Mouse (Mus musculus): ENCODE measurements around the gene Gm42688.
A peak's percentile ranks its signal among the peaks of the same experiment; 100 is the strongest.

Gm42688 gene

GRCm38 (mm10) chr6:83140044-83140443, 38.6 kb downstream of the Gm42688 start:
- DNase-seq (ENCODE audit: low spot score) = no peak

DNA sequence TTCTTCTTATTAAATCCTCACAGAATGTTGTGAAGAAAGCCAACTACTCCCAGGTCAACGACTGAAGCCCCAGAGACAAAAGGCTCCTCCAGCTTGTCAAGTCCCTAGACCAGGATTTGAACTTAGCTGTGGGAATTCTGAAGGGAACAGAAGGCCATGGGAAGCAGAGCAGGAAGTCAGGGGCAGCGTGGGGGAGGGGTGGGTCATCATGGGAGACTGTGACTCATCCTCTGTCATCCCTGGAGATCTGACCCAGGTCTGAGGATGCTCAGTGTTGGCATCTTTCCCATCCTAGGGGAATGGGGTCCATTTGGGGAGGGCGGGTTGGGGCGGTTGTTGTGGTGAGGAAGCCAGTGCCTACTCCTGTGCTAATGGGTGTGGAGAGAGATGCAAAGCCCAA, 40.2 kb downstream of the Gm42688 start:
- DNase-seq (ENCODE audit: low spot score) = no peak

DNA sequence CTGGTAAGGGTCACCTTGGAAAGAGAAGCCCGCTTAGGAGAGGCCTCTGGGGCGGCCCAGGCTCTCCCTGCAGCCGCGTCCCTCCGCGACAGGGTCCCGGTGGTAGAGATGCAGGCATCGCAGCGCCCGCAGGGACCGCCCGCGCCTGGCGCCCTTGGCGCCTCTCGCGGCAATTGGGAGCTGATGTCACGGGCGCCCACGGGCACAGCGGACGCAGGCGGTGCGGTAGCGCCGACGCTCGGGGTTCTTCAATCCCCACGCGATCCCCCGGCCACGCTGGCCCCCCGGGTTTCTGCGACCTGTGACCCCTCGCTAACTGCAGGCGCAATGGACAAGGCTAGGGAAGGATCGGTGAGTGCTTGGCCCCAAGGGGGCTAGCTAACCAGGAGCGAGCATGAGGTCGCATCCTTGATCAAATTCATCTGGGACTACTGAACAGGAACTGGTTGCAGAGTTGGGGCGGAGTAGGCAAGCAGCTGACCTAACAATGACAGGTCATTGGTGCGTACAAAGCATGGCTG, 40.9 kb downstream of the Gm42688 start:
- no peak for DNase-seq (ENCODE audit: low spot score)

DNA sequence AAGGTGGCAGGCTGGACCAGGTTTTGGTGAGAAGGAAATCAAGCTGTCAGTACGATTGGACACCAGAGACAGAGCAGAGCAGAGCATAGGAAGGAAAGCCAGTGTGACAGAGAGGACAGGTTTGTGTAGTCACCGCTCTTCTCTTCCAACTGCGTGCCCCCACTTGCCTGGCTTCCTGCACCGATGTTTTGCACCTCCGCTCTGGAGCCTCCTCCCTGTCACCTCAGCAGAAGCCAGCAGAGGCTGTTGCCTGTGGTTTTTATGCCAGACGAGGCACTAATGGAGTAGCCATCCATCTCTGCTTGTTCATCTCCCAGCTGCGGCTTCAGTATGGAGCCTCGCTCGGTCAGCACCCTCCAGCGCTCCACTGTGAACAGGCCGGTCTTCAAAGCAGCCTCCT, 41.5 kb downstream of the Gm42688 start:
- DNase-seq (ENCODE audit: low spot score) = no peak

- no peak for DNase-seq (ENCODE audit: low spot score)
Measured at GRCm38 (mm10) chr6:83145209-83145608, 43.8 kb downstream of the Gm42688 start.

- DNase-seq (ENCODE audit: low spot score) = no peak
Measured at GRCm38 (mm10) chr6:83145805-83146204, 44.4 kb downstream of the Gm42688 start.

- no peak for DNase-seq (ENCODE audit: low spot score)
Measured at GRCm38 (mm10) chr6:83147280-83147679, 45.9 kb downstream of the Gm42688 start.

DNA sequence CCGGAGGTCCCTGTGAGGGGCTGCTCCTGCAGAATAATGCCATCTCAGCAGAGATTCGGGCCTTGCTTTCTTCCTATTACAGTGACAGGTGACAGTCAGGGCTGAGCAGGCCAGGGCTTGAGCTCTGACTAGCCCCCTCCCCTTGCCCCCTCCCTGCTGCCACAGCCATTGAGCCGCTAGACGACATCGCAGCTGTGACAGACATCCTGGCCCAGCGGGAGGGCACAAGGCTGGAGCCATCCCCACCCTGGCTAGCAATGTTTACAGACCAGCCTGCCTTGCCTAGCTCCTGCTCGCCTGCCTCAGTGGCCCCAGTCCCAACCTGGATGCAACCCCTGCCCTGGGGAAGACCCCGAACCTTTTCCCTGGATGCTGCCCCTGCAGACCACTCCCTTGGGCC, 50.3 kb downstream of the Gm42688 start:
- DNase-seq (ENCODE audit: low spot score) = no peak

DNA sequence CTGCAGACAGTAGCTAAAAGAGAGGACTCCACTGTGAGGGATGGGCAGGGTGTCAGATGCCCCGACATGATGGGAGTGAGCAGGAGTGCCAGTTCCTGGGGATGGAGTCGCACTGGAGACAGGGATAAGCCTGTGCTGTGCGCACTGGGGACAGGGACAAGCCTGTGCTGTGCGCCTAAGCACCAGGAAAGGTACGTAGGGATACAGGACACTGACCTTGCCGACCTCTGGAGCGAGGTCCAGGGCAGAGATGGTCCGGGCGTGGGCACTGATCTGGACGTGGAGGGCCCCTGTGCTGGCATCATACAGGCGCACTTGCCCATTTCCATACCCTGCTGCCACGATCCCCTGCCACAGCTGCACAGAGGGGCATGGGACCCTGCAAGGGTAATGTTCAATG, 51.6 kb downstream of the Gm42688 start:
- no peak for DNase-seq (ENCODE audit: low spot score)

DNA sequence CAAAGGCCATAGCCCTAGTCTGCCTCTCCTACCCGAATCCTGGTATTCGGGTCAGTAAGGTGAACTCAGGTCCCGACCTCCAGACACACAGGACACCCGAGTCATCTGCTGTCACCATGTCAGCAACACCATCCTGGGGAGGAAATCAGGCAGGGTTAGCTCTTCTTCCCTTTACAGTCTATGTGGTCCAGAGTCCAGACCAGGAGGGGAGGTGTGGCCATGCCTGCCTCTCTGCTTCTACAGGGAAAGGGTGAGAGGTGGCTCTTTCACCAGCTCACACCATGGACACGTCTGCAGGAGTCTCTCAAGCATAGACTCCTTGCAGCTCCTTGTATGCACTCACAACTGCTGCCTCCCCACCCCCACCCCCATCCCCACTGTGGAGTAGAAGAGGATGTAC, 52.1 kb downstream of the Gm42688 start:
- DNase-seq (ENCODE audit: low spot score) = no peak

- DNase-seq (ENCODE audit: low spot score) = no peak
Measured at GRCm38 (mm10) chr6:83155552-83156238, 54.3 kb downstream of the Gm42688 start.

GRCm38 (mm10) chr6:83156259-83156684, 54.9 kb downstream of the Gm42688 start, which contains the start of the genes Wdr54 and 1700003E16Rik:
Gene Wdr54 (minus strand): TSS chr6:83156397.
Gene 1700003E16Rik (plus strand): TSS chr6:83156404.
- DNase-seq (ENCODE audit: low spot score) = peak; percentile 74

DNA sequence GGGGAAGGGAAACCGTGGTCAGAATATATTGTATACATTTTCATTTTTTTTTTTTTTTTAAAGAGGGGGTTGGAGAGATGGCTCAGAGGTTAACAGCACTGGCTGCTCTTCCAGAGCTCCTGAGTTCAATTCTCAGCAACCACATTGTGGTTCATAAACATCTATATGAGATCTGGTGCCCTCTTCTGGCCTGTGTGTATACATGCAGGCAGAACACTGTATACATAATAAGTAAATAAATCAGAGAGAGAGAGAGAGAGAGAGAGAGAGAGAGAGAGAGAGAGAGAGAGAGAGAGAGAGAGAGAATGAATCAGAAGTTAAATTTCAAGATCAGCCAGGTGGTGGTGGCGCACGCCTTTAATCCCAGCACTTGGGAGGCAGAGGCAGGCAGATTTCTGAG, 58.0 kb downstream of the Gm42688 start:
- peak; percentile 39 for DNase-seq (ENCODE audit: low spot score)

Measured in yolk sac, embryonic 10.5 days (tissue).